Mouse (Mus musculus) midbrain, embryonic 14.5 days (tissue): ENCODE results near the gene Tomt. TPM values are rescaled to one million over a fixed set of nuclear protein-coding genes. Genes with fewer than 3 reads are reported as not detected.
"Not testable (repeated sequence)": the region's sequence is repeated elsewhere in the genome, so short reads cannot be mapped to it uniquely, and the experiment has no call there.

Experiments
- ATAC-seq: fragments of 200-750 bp; cut with Nextera tagmentation; 2 replicates; pipeline ENCODE4 v1.8.0; 2017; ENCODE audit warnings: moderate number of reproducible peaks, moderate library complexity; ENCODE audit not compliant: low FRiP score, low TSS enrichment
- DNase-seq: peaks from one replicate; pipeline ENCODE4 v3.0.0-alpha.2; 2015
- H3K27ac ChIP-seq: fragments of 300-500 bp; sonication (generic); replicated peaks from 2 replicates; pipeline ENCODE4 v1.5.1; 2014; ENCODE audit warnings: mild to moderate bottlenecking, low read depth, low read length, moderate library complexity
- H3K27me3 ChIP-seq: fragments of 300-500 bp; sonication (generic); 2 replicates; pipeline ENCODE4 v1.6.1; 2014; ENCODE audit warnings: low read length, control low read depth, mixed read lengths; ENCODE audit not compliant: control insufficient read depth, insufficient read depth
- H3K36me3 ChIP-seq: fragments of 300-500 bp; sonication (generic); 2 replicates; pipeline ENCODE4 v1.6.1; 2014; ENCODE audit warnings: low read length, control low read depth; ENCODE audit not compliant: control insufficient read depth, insufficient read depth
- H3K4me1 ChIP-seq: fragments of 300-500 bp; sonication (generic); 2 replicates; pipeline ENCODE4 v1.6.1; 2014; ENCODE audit warnings: mild to moderate bottlenecking, antibody characterized with exemption, low read length, control low read depth; ENCODE audit not compliant: control insufficient read depth, insufficient read depth
- H3K4me2 ChIP-seq: fragments of 300-500 bp; sonication (generic); 2 replicates; pipeline ENCODE4 v1.6.1; 2014; ENCODE audit warnings: mild to moderate bottlenecking, low read length, moderate library complexity
- H3K4me3 ChIP-seq: fragments of 300-500 bp; sonication (generic); replicated peaks from 2 replicates; pipeline ENCODE4 v1.5.1; 2014; ENCODE audit warnings: low read depth, low read length
- H3K9ac ChIP-seq: fragments of 300-500 bp; sonication (generic); replicated peaks from 2 replicates; pipeline ENCODE4 v1.6.1; 2014; ENCODE audit warnings: mild to moderate bottlenecking, low read length, moderate library complexity
- H3K9me3 ChIP-seq: fragments of 300-500 bp; sonication (generic); 2 replicates; pipeline ENCODE4 v1.6.1; 2016; ENCODE audit warnings: low read length, control low read depth, mixed read lengths; ENCODE audit not compliant: control insufficient read depth
- WGBS: fragments of 180-500 bp; shearing (Covaris S2); extraction: QIAGEN DNeasy Blood & Tissue Kit; methylation state at CpG from one replicate; pipeline ENCODE4 v1.1.7; 2014; 5-methylcytosine and 5-hydroxymethylcytosine counted together
- polyA plus RNA-seq: library from polyadenylated mRNA; unstranded; fragments of >200 nt; fragmentation: Nextera tagmentation; extraction: Ambion mirVana; gene quantifications from 2 replicates; pipeline ENCODE4 v1.2.1, GENCODE M21; 2014

The Tomt gene
- polyA plus RNA-seq, 1 experiment from 2014 or later = 0.33 TPM

- no peak for ATAC-seq
- H3K4me3 ChIP-seq = no peak overlapping the region
- 0 out of 2 replicates have a peak, but pooled peaks cover 3% of the 10 kb centered on the region for H3K36me3 ChIP-seq
- 96% methylated on average over 4 of the region's 4 CpGs for WGBS
- no peak overlapping the region for H3K4me2 ChIP-seq
- no peak overlapping the region for H3K9ac ChIP-seq
- no peaks in the 10 kb centered on the region for H3K27me3 ChIP-seq
- no peaks in the 10 kb centered on the region for H3K9me3 ChIP-seq
- peaks cover 16% of the 10 kb centered on the region for H3K4me1 ChIP-seq
- no peak overlapping the region for H3K27ac ChIP-seq
- DNase-seq = no peak
Observed at GRCm38 (mm10) chr7:101937569-101937968, 31.4 kb upstream of the Tomt start.

GRCm38 (mm10) chr7:101936996-101937395 is 30.8 kb upstream of the Tomt start:
- no peak for ATAC-seq
- WGBS = 96% methylated on average over 4 of the region's 4 CpGs

GRCm38 (mm10) chr7:101935957-101936356 is 29.8 kb upstream of the Tomt start:
- Histone ChIP-seq H3K4me3 (no peak overlapping the region), H3K27ac (no peak overlapping the region)

More at GRCm38 (mm10) chr7:101936996-101937395, 30.8 kb upstream of the Tomt start:
- H3K27ac ChIP-seq = no peak overlapping the region
- no peak for DNase-seq
- H3K27me3 ChIP-seq = no peaks in the 10 kb centered on the region
- H3K9ac ChIP-seq = no peak overlapping the region
- 0 out of 2 replicates have a peak, but pooled peaks cover 3% of the 10 kb centered on the region for H3K36me3 ChIP-seq
- no peak overlapping the region for H3K4me3 ChIP-seq
- H3K9me3 ChIP-seq = no peaks in the 10 kb centered on the region
- no peak overlapping the region for H3K4me2 ChIP-seq
- H3K4me1 ChIP-seq = peaks cover 16% of the 10 kb centered on the region

GRCm38 (mm10) chr7:101933751-101934240 is 27.6 kb upstream of the Tomt start, which contains the start of the genes Lrrc51 and Numa1:
TSS of gene Lrrc51 (minus strand) at chr7:101933895.
TSS of gene Numa1 (plus strand) at chr7:101934111.
- DNase-seq (peak; percentile 98), ATAC-seq (peak; percentile 98)
- Histone ChIP-seq H3K9ac (peak within 1 kb of the TSS; percentile 72), H3K36me3 (no peaks in the 10 kb centered on the region), H3K4me2 (peak within 1 kb of the TSS; percentile 70), H3K27ac (peak within 1 kb of the TSS; percentile 74; the same call in 1 of the 2 replicates), H3K4me1 (peaks cover 16% of the 10 kb centered on the region), H3K9me3 (no peaks in the 10 kb centered on the region), H3K27me3 (no peaks in the 10 kb centered on the region), H3K4me3 (peak within 1 kb of the TSS; percentile 88)
- under 1% methylated on average over 40 of the region's 40 CpGs for WGBS

More at GRCm38 (mm10) chr7:101935957-101936356, 29.8 kb upstream of the Tomt start:
- DNase-seq = no peak
- WGBS = 98% methylated on average over 4 of the region's 4 CpGs
- Histone ChIP-seq H3K4me1 (peaks cover 16% of the 10 kb centered on the region), H3K4me2 (no peak overlapping the region), H3K9ac (no peak overlapping the region), H3K27me3 (no peaks in the 10 kb centered on the region), H3K9me3 (no peaks in the 10 kb centered on the region), H3K36me3 (0 out of 2 replicates have a peak, but pooled peaks cover 3% of the 10 kb centered on the region)
- no peak for ATAC-seq

GRCm38 (mm10) chr7:101933300-101933699 is 27.1 kb upstream of the Tomt start:
- ATAC-seq (peak; percentile 26; the same call in 1 of the 2 replicates), DNase-seq (peak; percentile 51)
- WGBS = 8% methylated on average over 15 of the region's 15 CpGs

GRCm38 (mm10) chr7:101932551-101932950 is 26.4 kb upstream of the Tomt start:
- 98% methylated on average over 1 of the region's 1 CpGs for WGBS
- Histone ChIP-seq H3K27me3 (no peaks in the 10 kb centered on the region), H3K4me1 (peaks cover 16% of the 10 kb centered on the region), H3K4me3 (no peak overlapping the region), H3K9me3 (no peaks in the 10 kb centered on the region), H3K27ac (no peak overlapping the region), H3K9ac (no peak overlapping the region), H3K4me2 (peak overlapping the region; percentile 70), H3K36me3 (no peaks in the 10 kb centered on the region)
- DNase-seq = no peak
- no peak for ATAC-seq

More at GRCm38 (mm10) chr7:101933300-101933699, 27.1 kb upstream of the Tomt start:
- Histone ChIP-seq H3K27ac (no peak overlapping the region), H3K9me3 (no peaks in the 10 kb centered on the region), H3K9ac (peak overlapping the region; percentile 55; the same call in 1 of the 2 replicates), H3K4me1 (peaks cover 16% of the 10 kb centered on the region), H3K36me3 (no peaks in the 10 kb centered on the region), H3K27me3 (no peaks in the 10 kb centered on the region), H3K4me2 (peak overlapping the region; percentile 70), H3K4me3 (peak overlapping the region; percentile 88)

- DNase-seq (no peak), ATAC-seq (no peak)
- peaks cover 5% of the 10 kb centered on the region; the same call in 1 of the 2 replicates for H3K4me1 ChIP-seq
- no peaks in the 10 kb centered on the region for H3K9me3 ChIP-seq
- no peak overlapping the region for H3K4me2 ChIP-seq
- H3K27ac ChIP-seq = no peak overlapping the region
- WGBS = 89% methylated on average over 3 of the region's 3 CpGs
- no peak overlapping the region for H3K9ac ChIP-seq
- no peak overlapping the region for H3K4me3 ChIP-seq
- H3K36me3 ChIP-seq = no peaks in the 10 kb centered on the region
- H3K27me3 ChIP-seq = no peaks in the 10 kb centered on the region
Observed at GRCm38 (mm10) chr7:101928093-101928492, 21.9 kb upstream of the Tomt start.

- not testable (repeated sequence) for H3K9ac ChIP-seq, ATAC-seq, H3K27ac ChIP-seq, H3K4me3 ChIP-seq, H3K9me3 ChIP-seq, H3K4me2 ChIP-seq, DNase-seq, H3K4me1 ChIP-seq, H3K27me3 ChIP-seq, H3K36me3 ChIP-seq
Observed at GRCm38 (mm10) chr7:101925892-101926291, 19.7 kb upstream of the Tomt start.

GRCm38 (mm10) chr7:101918071-101918470 is 11.9 kb upstream of the Tomt start:
- Histone ChIP-seq H3K9ac (no peak overlapping the region), H3K4me1 (no peaks in the 10 kb centered on the region), H3K9me3 (no peaks in the 10 kb centered on the region), H3K4me3 (no peak overlapping the region), H3K27ac (no peak overlapping the region), H3K27me3 (no peaks in the 10 kb centered on the region), H3K4me2 (no peak overlapping the region), H3K36me3 (peaks cover 10% of the 10 kb centered on the region)
- 15% methylated on average over 1 of the region's 1 CpGs for WGBS
- peak; percentile 85 for DNase-seq
- peak; percentile 57; the same call in 1 of the 2 replicates for ATAC-seq
